Mouse (Mus musculus): Measurements from ENCODE around the gene Fras1. TPM values are rescaled to one million over a fixed set of nuclear protein-coding genes. Genes with fewer than 3 reads are reported as not detected.

The Fras1 gene
- total RNA-seq, 2 experiments from 2014 or later: 12.1 to 26.7 TPM

Other genes starting within 250 kb of the Fras1 start
- 100 to 1,000 TPM; 104 to 124 TPM for gene Cnot6l, start 209.8 kb upstream of the Fras1 start, total RNA-seq (2021)
- 10 to 100 TPM; 23.5 to 23.8 TPM for gene Mrpl1, start 164.5 kb upstream of the Fras1 start, total RNA-seq (2021)

All from adrenal gland, postnatal 4 days (tissue).